Mouse (Mus musculus): ENCODE data around the gene Samd7. TPM values are rescaled to one million over a fixed set of nuclear protein-coding genes. Genes with fewer than 3 reads are reported as not detected.

Gene Samd7
- polyA plus RNA-seq, 1 experiment from 2014 or later: not detected

DNA sequence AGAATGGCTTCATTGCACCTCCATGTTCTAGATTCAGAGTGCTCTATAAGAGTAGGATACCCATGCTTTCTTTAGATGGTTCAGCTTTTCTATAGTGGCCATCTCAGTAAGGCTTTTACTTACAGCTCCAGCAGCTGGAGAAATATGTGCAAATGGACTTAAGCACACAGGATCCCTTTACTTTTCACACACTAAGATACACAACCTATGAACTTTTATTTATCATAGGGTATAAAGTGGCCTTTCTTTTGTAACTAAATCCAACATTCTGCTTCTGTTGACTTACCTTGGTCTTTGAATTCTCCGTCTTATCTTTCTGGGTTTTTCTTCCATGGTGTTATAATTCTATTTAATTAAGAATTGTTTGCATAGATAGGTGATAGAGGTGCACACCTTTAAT, 25.5 kb downstream of the Samd7 start:
- no peaks in the 10 kb centered on the region for H3K36me3 ChIP-seq (ENCODE audit: control insufficient read depth, insufficient read depth)
- H3K4me2 ChIP-seq (ENCODE audit: low read depth, low read length): no peak overlapping the region
- no peak overlapping the region for H3K27ac ChIP-seq (ENCODE audit: low read length)
- WGBS: 93% methylated on average over 1 of the region's 1 CpGs
- no peaks in the 10 kb centered on the region for H3K9me3 ChIP-seq (replicated peaks; ENCODE audit: control insufficient read depth, low read length)
- H3K4me3 ChIP-seq (ENCODE audit: low read length): no peak overlapping the region
- H3K27me3 ChIP-seq (ENCODE audit: control insufficient read depth, insufficient read depth, low read length): no peaks in the 10 kb centered on the region
- H3K4me1 ChIP-seq (ENCODE audit: control insufficient read depth, insufficient read depth, low read length): no peaks in the 10 kb centered on the region
- H3K9ac ChIP-seq (ENCODE audit: low read length): no peak overlapping the region
- no peak for ATAC-seq (replicated peaks; ENCODE audit: extremely low read depth, insufficient read depth, low FRiP score)

DNA sequence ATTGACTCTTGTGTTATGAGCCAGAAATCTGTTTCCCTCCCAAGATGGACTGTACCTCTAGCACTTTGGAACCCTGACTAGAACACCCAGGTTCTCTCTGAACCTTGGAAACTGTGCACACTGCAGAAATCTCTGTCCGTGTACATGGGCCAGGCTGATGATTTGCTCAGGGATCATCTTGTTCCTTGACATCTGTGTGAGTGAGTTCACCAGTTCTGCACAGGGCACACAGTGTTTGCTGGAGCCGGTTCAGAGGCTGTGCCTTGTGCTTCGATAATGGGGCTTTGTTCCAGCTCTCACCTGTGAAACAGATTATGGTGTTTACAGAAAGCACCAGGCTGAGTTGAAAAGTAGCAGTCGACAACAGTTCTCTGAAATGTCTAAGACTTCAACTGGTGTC, 26.5 kb downstream of the Samd7 start:
- Histone ChIP-seq H3K4me1 (ENCODE audit: control insufficient read depth, insufficient read depth, low read length) (no peaks in the 10 kb centered on the region), H3K27me3 (ENCODE audit: control insufficient read depth, insufficient read depth, low read length) (no peaks in the 10 kb centered on the region), H3K9me3 (replicated peaks; ENCODE audit: control insufficient read depth, low read length) (no peaks in the 10 kb centered on the region), H3K9ac (ENCODE audit: low read length) (no peak overlapping the region), H3K27ac (ENCODE audit: low read length) (no peak overlapping the region), H3K4me3 (ENCODE audit: low read length) (no peak overlapping the region), H3K4me2 (ENCODE audit: low read depth, low read length) (no peak overlapping the region), H3K36me3 (ENCODE audit: control insufficient read depth, insufficient read depth) (no peaks in the 10 kb centered on the region)
- no peak for ATAC-seq (replicated peaks; ENCODE audit: extremely low read depth, insufficient read depth, low FRiP score)
- WGBS: 64% methylated on average over 4 of the region's 4 CpGs

DNA sequence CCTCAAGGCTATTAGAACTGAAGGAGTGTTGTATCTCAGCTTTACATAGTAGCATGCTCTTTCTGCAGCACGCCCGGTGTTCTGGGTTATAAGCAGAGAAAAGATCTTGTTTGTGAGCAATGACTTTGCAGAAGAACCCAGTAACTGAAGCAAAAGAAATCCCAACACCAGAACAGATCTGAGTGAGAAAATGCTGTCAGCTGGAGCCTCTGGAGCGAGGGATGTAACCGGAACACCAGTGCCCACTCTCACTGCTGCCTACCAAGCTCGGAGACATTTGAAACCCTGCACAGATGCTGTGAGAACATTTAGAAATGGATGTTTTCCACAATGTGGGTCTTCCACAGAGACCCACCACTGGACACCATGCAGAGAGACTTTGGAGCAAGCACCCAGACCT, 28.6 kb downstream of the Samd7 start:
- H3K9ac ChIP-seq (ENCODE audit: low read length): no peak overlapping the region
- H3K9me3 ChIP-seq (replicated peaks; ENCODE audit: control insufficient read depth, low read length): no peaks in the 10 kb centered on the region
- H3K27ac ChIP-seq (ENCODE audit: low read length): no peak overlapping the region
- H3K4me3 ChIP-seq (ENCODE audit: low read length): no peak overlapping the region
- no peak for ATAC-seq (replicated peaks; ENCODE audit: extremely low read depth, insufficient read depth, low FRiP score)
- no peaks in the 10 kb centered on the region for H3K27me3 ChIP-seq (ENCODE audit: control insufficient read depth, insufficient read depth, low read length)
- H3K4me1 ChIP-seq (ENCODE audit: control insufficient read depth, insufficient read depth, low read length): no peaks in the 10 kb centered on the region
- no peak overlapping the region for H3K4me2 ChIP-seq (ENCODE audit: low read depth, low read length)
- 85% methylated on average over 5 of the region's 5 CpGs for WGBS
- no peaks in the 10 kb centered on the region for H3K36me3 ChIP-seq (ENCODE audit: control insufficient read depth, insufficient read depth)

DNA sequence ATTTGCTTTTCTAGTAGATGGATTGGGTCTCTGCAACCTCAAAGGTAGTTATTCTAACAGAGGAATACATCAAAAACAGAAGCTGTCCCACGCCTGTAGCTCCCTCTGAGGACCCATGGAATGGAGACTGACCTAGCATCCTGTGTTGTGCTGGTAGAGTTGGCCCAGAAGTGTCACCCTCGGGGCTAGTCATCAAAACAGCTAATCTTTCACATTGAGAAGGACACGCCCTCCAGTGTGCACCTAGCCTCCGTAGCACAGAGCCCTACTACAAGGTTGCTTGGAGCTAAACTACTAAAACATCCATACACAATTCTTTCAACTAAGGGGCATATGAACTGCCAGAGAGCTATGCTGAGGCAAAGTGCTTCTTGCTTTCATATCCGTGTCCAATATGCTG, 31.9 kb downstream of the Samd7 start:
- no peak overlapping the region for H3K4me2 ChIP-seq (ENCODE audit: low read depth, low read length)
- 70% methylated on average over 5 of the region's 5 CpGs for WGBS
- no peaks in the 10 kb centered on the region for H3K36me3 ChIP-seq (ENCODE audit: control insufficient read depth, insufficient read depth)
- no peak overlapping the region for H3K9ac ChIP-seq (ENCODE audit: low read length)
- no peak overlapping the region for H3K27ac ChIP-seq (ENCODE audit: low read length)
- no peaks in the 10 kb centered on the region for H3K27me3 ChIP-seq (ENCODE audit: control insufficient read depth, insufficient read depth, low read length)
- no peaks in the 10 kb centered on the region for H3K4me1 ChIP-seq (ENCODE audit: control insufficient read depth, insufficient read depth, low read length)
- no peak overlapping the region for H3K4me3 ChIP-seq (ENCODE audit: low read length)
- no peaks in the 10 kb centered on the region for H3K9me3 ChIP-seq (replicated peaks; ENCODE audit: control insufficient read depth, low read length)
- no peak for ATAC-seq (replicated peaks; ENCODE audit: extremely low read depth, insufficient read depth, low FRiP score)

DNA sequence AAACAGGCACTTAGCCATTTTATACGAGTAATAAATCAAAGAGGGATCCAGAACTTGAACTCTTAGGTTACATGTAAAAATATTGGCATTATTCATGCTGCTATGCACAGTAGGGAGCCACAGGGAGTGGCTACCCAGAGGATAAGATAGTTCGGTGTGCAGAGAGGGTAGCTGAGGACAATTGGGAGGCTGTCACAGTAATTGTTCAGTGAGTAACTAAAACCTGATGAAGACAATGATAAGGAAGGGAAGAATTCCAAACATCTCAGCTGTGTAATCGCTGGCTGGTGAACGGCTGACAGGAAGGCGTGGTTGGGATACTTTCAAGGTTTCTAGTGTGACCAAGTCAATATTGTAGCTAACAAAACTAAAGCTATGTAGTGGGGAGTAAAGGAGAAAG, 42.4 kb downstream of the Samd7 start:
- no peak overlapping the region for H3K4me2 ChIP-seq (ENCODE audit: low read depth, low read length)
- no peaks in the 10 kb centered on the region for H3K4me1 ChIP-seq (ENCODE audit: control insufficient read depth, insufficient read depth, low read length)
- ATAC-seq (replicated peaks; ENCODE audit: extremely low read depth, insufficient read depth, low FRiP score): no peak
- no peaks in the 10 kb centered on the region for H3K27me3 ChIP-seq (ENCODE audit: control insufficient read depth, insufficient read depth, low read length)
- no peak overlapping the region for H3K4me3 ChIP-seq (ENCODE audit: low read length)
- no peak overlapping the region for H3K27ac ChIP-seq (ENCODE audit: low read length)
- 23% methylated on average over 5 of the region's 5 CpGs for WGBS
- H3K9ac ChIP-seq (ENCODE audit: low read length): no peak overlapping the region
- no peaks in the 10 kb centered on the region for H3K36me3 ChIP-seq (ENCODE audit: control insufficient read depth, insufficient read depth)
- no peaks in the 10 kb centered on the region for H3K9me3 ChIP-seq (replicated peaks; ENCODE audit: control insufficient read depth, low read length)

DNA sequence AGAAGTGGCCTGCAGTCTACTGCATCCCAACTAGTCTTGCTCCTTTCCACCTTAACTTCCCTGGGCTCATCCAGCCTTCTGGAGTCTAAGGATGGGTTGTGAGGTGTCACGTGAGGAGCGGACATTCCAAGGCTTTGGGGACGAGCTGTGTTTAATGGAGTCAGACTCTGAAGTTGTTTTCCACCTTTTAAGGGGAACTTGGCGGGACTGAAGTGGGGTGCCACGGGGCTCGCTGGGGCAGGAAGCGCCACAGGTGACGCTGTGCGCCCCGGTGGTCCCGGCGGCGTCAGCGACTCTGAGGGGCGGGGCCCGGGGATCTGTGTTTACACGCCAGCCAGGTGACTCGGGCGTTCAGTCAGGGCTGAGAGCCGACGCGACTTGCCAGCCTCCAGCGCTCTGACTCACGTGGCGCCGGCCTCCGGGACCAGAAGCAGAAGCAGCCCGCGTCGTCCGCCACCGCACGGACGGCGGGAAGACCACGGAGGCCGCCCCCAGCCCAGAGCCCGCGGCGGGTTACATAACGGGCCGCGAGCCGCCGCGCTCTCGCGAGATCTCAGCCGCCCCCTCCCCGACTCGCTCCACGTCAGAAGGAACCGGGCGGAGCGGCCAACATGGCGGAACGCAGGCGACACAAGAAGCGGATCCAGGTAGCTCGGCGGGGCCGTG, 46.8 kb downstream of the Samd7 start, which contains the start of gene Sec62:
Sec62 (plus strand) TSS at position 139 of the 666 bp plus-strand sequence.
- no peaks in the 10 kb centered on the region for H3K27me3 ChIP-seq (ENCODE audit: control insufficient read depth, insufficient read depth, low read length)
- under 1% methylated on average over 62 of the region's 62 CpGs for WGBS
- H3K36me3 ChIP-seq (ENCODE audit: control insufficient read depth, insufficient read depth): no peaks in the 10 kb centered on the region
- H3K9ac ChIP-seq (ENCODE audit: low read length): peak within 1 kb of the TSS; percentile 99
- H3K4me1 ChIP-seq (ENCODE audit: control insufficient read depth, insufficient read depth, low read length): peaks cover 3% of the 10 kb centered on the region; the same call in 1 of the 2 replicates
- no peaks in the 10 kb centered on the region for H3K9me3 ChIP-seq (replicated peaks; ENCODE audit: control insufficient read depth, low read length)
- ATAC-seq (replicated peaks; ENCODE audit: extremely low read depth, insufficient read depth, low FRiP score): peak; percentile 97
- peak within 1 kb of the TSS; percentile 78 for H3K4me2 ChIP-seq (ENCODE audit: low read depth, low read length)
- peak within 1 kb of the TSS; percentile 86 for H3K27ac ChIP-seq (ENCODE audit: low read length)
- peak within 1 kb of the TSS; percentile 98 for H3K4me3 ChIP-seq (ENCODE audit: low read length)

DNA sequence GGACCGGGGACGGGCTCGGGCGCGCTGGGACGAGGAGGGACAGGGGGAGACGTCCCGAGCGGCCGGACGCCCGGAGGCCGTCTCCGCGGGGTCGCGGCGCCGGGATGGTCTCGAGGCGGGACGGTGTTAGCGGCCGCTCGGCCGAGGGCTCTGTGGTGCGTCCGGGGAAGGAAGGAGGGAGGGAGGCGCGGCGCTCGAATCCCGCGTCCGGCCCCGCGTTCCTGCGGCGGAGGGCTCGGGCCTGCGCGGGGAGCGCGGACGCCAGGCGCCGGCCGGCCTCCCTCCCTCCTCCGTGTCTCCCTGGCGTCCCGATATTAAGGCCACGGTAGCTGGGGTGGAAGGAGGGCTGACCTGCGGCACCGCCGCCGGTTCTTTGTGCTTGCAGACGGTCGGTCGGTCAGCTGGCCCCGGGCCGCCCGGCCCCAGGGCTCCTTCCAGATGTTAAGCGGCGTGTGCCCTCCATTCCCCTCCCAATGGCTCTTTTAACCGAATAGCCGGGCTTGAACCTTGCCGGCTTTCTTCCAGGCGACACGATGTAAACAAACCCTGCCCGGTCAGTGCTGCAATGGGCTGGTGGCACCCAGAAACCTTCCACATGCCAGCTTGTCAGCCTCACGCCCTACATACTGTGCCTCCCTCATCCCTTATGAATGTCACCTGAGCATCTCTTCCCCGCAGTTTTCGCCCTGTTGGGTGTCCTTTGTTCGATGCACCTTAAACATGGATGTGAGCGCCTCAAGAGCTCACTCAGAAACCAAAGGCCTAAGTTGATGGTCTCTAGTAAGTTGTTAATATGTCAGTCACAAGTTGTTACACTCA, 47.5 kb downstream of the Samd7 start:
- peak overlapping the region; percentile 86 for H3K27ac ChIP-seq (ENCODE audit: low read length)
- H3K9ac ChIP-seq (ENCODE audit: low read length): peak overlapping the region; percentile 99
- peak; percentile 80 for ATAC-seq (replicated peaks; ENCODE audit: extremely low read depth, insufficient read depth, low FRiP score)
- H3K36me3 ChIP-seq (ENCODE audit: control insufficient read depth, insufficient read depth): no peaks in the 10 kb centered on the region
- H3K4me3 ChIP-seq (ENCODE audit: low read length): peak overlapping the region; percentile 98
- H3K4me1 ChIP-seq (ENCODE audit: control insufficient read depth, insufficient read depth, low read length): peaks cover 3% of the 10 kb centered on the region; the same call in 1 of the 2 replicates
- H3K9me3 ChIP-seq (replicated peaks; ENCODE audit: control insufficient read depth, low read length): no peaks in the 10 kb centered on the region
- WGBS: under 1% methylated on average over 69 of the region's 75 CpGs
- peak overlapping the region; percentile 78 for H3K4me2 ChIP-seq (ENCODE audit: low read depth, low read length)
- no peaks in the 10 kb centered on the region for H3K27me3 ChIP-seq (ENCODE audit: control insufficient read depth, insufficient read depth, low read length)

DNA sequence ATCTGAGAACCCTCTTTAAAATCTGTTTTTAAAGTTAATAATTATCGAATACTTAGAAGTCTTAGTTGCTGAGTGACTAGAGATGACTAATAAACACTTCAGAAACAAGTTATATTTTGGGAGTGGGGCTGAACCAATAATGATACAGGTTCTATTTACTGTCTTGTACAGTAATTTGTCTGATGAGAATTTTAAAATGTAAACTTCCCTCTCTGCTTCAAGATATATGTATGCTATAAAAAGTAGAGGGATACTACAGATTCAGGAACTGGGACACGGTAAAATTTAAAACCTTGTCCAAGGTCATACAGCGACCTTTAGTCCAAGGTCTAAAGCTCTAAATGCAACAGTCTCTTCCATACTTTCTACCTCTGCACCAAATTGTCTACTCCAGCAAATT, 56.1 kb downstream of the Samd7 start:
- no peak for ATAC-seq (replicated peaks; ENCODE audit: extremely low read depth, insufficient read depth, low FRiP score)
- no peaks in the 10 kb centered on the region for H3K9me3 ChIP-seq (replicated peaks; ENCODE audit: control insufficient read depth, low read length)
- WGBS: 88% methylated on average over 3 of the region's 3 CpGs
- no peak overlapping the region for H3K4me2 ChIP-seq (ENCODE audit: low read depth, low read length)
- H3K27me3 ChIP-seq (ENCODE audit: control insufficient read depth, insufficient read depth, low read length): no peaks in the 10 kb centered on the region
- no peak overlapping the region for H3K9ac ChIP-seq (ENCODE audit: low read length)
- H3K4me3 ChIP-seq (ENCODE audit: low read length): no peak overlapping the region
- no peaks in the 10 kb centered on the region for H3K4me1 ChIP-seq (ENCODE audit: control insufficient read depth, insufficient read depth, low read length)
- H3K36me3 ChIP-seq (ENCODE audit: control insufficient read depth, insufficient read depth): peaks cover 28% of the 10 kb centered on the region
- H3K27ac ChIP-seq (ENCODE audit: low read length): no peak overlapping the region

DNA sequence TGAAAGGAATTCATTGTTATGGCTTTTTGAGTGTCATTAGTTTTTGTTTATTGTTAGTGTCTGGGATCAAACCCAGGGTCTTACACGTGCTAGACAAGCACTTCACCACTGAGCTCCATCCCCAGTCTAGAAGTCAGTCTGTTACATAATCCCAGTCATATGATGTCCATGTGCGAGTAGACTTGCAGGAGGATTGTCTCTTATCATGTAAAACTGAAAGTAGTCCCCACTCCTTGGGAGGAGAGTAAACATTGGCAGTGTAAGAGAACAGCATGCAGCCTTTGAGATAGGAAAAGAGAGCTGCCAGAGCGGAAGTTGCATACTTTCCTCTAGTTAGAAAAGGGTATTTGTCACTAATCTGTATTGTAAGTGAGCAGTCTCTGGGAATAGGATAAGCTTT, 66.8 kb downstream of the Samd7 start:
- Histone ChIP-seq H3K27ac (ENCODE audit: low read length) (no peak overlapping the region), H3K4me2 (ENCODE audit: low read depth, low read length) (no peak overlapping the region), H3K4me3 (ENCODE audit: low read length) (no peak overlapping the region), H3K9me3 (replicated peaks; ENCODE audit: control insufficient read depth, low read length) (no peaks in the 10 kb centered on the region), H3K36me3 (ENCODE audit: control insufficient read depth, insufficient read depth) (peaks cover 37% of the 10 kb centered on the region), H3K9ac (ENCODE audit: low read length) (no peak overlapping the region), H3K27me3 (ENCODE audit: control insufficient read depth, insufficient read depth, low read length) (no peaks in the 10 kb centered on the region), H3K4me1 (ENCODE audit: control insufficient read depth, insufficient read depth, low read length) (0 out of 2 replicates have a peak, but pooled peaks cover 3% of the 10 kb centered on the region)
- peak; percentile 37; the same call in 1 of the 2 replicates for ATAC-seq (replicated peaks; ENCODE audit: extremely low read depth, insufficient read depth, low FRiP score)
- 62% methylated on average over 3 of the region's 3 CpGs for WGBS
